Mouse (Mus musculus): ENCODE data around the gene Eif3b. TPM values are rescaled to one million over a fixed set of nuclear protein-coding genes. Genes with fewer than 3 reads are reported as not detected.
A peak's percentile ranks its signal among the peaks of the same experiment; 100 is the strongest.
"Not testable (repeated sequence)": the region's sequence is repeated elsewhere in the genome, so short reads cannot be mapped to it uniquely, and the experiment has no call there.

Eif3b gene
- total RNA-seq, 2 experiments from 2014 or later, result 97.4 to 97.6 TPM

DNA sequence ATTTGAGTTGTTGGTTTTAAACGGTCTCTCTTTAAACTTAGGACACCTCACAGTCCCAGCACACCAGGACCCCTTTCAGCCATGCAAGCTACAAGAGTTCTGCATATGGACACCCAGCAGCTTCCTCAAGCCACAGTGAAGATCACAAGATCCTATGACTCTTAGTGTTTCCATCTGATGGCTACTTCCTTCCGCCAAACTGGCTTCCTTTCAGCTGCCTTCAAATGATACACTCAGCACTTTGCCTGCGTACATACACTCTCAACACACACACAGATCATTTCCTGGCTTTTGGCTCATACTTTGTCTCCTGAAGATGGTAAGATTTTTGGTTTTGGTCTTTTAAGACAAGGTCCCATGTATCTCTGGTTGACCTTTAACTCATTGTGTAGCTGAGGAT lies 26.4 kb upstream of the Eif3b start:
- DNase-seq, result peak in 1 of 2 experiments; percentile 57

DNA sequence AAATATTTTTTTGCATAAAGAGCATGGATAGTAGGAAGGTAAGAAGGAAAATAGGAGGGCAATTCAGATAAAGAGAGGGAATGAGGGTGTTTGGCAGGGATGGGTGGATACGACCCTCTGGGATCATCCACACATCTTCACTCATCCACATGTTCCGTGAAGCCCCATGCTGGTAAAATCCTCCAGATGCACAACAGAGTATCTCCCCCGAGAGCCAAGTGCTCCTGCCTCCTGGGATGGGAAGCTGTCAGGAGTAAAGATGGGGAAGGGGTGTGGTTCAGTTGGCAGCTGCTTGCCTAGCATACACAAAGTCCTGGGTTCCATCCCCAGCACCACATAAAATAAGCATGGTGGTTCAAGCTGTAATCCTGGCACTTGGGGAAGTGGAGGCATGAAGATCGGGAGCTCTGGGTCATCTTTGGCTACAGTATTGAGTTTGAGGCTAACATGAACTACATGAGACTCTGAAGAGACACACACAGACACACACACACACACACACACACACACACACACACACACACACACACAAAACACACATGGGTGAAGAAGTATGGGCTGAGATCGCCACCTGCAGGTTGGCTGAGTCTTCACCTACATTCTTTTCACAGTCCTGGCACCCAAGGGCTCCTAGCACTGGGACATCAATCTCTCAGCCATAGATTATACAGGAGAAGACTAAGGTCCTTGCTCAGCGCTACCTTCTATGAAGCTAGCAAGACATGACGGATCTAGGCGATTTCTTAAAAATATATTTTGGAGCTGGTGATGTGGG lies 22.8 kb upstream of the Eif3b start:
- DNase-seq, result peak in 1 of 2 experiments; percentile 50

DNA sequence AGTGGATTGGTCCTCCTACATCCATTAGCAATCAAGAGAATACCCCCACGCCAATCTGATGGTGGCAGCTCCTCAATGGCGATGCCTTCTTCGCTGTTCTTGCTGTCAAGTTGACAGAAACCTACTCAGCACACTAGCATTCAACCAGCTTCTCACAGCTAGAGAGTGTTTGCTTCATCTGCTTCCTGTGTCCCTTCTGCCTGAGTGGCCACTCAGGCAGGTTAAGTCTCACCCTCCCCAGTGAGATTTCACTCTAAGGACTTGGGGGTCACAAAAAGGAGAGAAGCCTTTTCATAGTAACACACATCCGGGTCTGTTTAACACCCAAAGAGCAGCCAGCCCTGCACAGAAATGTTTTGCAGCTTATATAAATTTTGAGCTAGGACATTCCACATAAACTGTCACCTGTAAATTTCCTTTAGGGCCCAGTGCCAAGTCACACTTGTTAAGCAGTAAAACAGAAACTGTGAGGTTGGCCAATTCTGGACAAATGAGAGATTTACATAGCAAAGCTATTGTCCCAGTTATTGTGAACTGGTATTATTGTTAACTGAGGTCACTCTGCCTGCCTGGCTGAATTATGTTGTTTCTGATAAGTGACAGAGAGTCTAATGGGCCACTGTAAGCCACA lies 16.4 kb upstream of the Eif3b start:
- DNase-seq, result no peak

DNA sequence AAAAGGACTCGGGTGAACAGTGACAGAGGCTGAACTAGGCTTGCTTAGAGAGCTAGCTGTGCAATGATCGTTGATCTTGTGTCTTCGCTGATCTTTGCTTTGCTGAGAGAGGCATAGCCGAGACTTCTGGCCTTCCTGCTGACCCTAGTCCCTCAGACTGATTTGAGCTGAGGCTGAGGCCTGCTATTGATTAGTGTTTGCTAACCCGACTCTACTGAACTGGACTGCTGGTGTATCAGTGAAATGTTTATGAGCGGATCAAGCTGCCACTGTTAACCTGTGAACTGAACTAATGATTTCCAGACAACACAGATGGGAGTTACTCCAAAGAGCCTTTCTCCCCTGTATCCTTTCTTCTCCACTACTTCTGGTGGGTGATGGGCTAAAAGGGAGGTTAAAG lies 14.0 kb upstream of the Eif3b start:
- no peak for DNase-seq

DNA sequence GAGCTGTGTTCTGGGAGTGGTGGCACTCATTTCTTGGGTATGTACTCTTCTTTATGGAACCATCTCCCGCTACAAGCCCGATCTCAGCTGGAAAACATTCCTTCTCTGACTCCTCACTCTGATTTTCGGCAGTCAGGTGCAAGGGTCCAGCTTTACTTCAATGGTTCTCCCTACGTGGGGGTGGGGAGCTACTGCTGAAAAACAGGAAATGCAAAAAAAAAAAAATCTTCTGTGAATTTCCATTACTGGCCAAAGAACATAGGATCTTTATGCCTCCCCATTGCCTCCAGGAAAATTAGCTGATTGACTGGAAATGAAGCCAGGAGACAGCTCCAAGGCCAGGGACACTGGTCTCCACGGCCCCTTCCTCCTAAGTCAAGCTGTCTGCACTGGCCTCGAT lies 12.5 kb upstream of the Eif3b start:
- no peak for DNase-seq

DNA sequence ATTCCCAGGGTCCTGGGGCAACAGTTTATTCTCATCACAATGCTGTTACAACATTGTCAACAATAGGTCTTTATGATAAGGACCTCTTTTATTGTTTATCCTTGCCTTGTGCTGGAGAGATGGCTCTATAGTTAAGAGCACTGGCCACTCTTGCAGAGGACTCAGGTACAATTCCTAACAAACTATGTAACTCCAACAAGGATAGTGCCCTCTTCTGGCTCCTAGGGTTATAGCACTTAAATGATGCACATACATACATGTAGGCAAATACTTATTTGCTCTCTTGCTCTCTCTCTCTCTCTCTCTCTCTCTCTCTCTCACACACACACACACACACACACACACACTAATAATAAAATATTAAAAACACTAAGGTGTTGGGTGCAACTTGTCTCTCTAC lies 10.3 kb upstream of the Eif3b start:
- DNase-seq, result no peak

DNA sequence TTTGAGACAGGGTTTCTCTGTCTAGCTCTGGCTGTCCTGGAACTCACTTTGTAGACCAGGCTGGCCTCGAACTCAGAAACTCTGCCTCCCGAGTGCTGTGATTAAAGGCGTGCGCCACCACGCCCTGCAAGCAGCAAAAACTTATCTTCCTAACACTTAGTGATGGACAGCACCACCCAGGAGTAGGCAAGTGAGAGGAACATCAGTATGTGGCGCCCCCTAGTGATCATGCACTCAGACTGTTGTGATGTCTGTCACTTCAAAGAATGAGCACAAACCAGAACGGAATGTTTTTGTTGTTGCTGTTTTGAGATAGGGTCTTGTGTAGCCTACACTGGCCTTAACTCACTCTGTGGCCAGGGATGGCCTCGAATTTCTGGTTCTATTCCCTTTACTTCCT lies 7.8 kb upstream of the Eif3b start:
- DNase-seq, result peak; percentile 58 to 76

DNA sequence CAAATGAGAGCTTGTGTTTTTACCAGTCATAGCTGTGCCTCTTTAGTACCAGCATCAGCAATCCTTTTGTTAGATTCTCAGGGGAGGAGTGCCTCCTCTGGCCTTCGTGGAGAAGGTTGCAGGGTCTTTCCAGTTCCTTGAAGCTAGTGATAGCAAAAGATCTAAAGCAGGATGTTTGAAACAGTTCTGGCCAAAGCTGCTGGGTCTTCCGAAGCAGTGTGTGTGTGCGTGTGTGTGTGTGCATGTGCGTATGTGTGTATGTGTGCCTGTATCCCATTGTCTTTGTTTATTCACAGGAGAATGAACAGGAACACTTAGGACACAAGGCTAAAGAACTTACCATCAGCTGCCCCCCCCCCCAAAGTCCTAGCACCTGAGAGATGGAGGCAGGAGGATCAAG lies 4.5 kb upstream of the Eif3b start:
- DNase-seq, result no peak

DNA sequence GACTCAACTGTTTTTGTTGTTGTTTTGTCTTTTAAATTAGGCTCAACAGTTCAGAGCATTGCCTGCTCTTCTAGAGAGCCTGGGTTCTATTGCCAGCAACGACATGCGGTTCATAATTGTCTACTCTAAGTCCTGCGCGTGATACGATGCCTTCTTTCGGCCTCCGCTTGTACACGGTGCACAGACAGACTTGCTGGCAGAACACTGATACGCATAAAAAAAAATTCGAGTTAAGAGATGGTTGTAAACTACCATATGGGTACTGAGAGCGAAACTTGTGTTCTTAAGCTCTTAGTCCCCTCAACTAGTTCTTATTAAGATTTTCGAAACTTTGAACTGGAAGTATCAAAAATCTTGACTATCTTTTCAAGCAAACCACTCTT lies 1.0 kb upstream of the Eif3b start:
- DNase-seq, result no peak

DNA sequence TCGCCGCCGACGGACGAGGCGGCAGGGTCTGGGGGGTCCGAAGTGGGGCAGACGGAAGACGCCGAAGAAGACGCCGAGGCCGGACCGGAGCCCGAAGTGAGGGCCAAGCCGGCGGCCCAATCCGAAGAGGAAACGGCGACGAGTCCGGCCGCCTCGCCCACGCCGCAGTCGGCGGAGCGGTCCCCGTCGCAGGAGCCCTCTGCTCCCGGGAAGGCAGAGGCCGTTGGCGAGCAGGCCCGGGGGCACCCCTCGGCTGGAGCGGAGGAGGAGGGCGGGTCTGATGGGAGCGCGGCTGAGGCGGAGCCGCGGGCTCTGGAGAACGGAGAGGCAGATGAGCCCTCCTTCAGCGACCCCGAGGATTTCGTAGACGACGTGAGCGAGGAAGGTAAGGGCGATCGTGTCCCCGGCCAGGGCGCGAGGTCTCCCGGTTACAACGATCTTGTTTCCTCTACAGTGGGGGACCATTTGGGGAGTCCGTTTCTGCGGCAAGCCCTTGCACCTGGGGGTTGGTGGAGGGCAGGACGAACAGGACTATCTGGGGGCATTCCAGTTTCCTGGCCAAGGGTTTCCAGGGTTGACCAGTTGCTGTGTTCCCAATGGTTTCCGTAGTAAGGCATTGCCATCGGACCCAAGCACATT lies 433 bp downstream of the Eif3b start:
- no peak for DNase-seq

DNA sequence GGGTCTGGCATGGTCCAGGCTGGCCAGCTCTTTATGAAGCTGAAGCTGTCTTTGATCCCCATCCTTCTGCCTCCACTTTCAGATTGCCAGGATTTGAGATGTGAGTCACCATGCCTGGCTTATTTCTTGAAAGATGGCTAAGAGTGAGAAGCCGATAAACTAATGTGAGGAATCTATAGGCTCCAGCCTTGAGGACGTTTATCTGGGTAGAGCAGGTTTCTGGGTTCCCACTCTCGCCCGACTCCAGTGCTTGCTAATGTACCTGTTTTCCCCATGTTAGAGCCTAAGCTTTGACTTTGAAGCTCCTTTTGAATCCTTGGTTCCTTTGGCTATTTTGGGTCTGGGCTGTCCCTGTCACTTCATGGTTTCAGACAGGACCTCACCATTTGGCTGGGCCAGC lies 1.5 kb downstream of the Eif3b start:
- no peak for DNase-seq

DNA sequence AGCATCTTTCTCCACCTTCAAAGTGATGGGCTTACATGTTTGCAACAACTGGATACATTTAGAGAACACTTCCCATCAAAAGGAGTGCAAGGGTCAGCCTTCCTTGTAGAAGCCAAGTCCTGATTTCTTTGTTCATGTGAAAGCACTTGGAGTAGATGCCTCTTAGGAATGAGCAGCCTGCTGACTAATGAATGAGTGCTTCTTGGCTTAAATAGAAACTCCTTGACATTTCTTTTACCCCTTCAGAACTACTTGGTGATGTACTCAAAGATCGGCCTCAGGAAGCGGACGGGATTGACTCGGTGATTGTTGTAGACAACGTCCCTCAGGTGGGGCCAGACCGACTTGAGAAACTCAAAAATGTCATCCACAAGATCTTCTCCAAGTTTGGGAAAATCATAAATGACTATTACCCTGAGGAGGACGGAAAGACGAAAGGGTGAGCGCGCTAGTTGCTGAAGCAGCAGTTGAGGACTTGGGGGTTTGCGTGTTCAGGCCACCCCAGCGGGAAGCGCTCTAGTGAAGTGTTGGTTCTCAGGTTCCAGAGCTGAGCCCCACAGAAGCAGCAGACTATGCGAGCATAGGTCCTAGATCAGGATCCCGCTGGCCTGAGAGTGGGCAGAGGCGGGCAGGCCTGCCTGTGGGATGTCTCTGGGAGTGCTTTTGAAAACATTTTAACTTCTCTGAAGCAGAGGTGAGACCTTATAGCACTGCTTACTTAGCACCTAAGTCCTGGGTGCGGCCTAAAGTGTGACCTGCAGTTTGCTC lies 6.1 kb downstream of the Eif3b start:
- DNase-seq, result no peak

DNA sequence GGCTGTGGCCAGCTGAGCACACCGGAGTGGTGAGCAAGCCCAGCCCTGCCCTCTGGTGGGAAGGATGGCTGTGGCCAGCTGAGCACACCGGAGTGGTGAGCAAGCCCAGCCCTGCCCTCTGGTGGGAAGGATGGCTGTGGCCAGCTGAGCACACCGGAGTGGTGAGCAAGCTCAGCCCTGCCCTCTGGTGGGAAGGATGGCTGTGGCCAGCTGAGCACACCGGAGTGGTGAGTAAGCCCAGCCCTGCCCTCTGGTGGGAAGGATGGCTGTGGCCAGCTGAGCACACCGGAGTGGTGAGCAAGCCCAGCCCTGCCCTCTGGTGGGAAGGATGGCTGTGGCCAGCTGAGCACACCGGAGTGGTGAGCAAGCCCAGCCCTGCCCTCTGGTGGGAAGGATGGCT lies 20.0 kb downstream of the Eif3b start:
- not testable (repeated sequence) for DNase-seq

DNA sequence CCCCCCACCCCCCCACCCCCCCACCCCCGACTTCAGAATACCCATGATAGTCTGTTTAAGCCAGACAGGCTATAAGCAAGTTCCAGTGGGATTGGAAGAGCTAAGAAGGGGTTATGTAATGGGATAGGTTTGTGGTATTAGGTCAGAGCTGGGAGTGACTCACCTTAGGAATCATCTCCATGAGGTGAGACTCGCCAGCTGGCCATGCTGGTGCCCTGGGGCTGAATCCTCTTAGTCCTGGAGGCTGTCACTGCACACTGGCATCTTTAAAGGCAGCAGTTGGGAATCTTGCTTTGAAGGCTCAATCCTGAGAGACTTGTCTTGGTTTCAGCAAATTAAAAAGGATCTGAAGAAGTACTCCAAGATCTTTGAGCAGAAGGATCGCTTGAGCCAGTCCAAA lies 22.3 kb downstream of the Eif3b start:
- no peak for DNase-seq

DNA sequence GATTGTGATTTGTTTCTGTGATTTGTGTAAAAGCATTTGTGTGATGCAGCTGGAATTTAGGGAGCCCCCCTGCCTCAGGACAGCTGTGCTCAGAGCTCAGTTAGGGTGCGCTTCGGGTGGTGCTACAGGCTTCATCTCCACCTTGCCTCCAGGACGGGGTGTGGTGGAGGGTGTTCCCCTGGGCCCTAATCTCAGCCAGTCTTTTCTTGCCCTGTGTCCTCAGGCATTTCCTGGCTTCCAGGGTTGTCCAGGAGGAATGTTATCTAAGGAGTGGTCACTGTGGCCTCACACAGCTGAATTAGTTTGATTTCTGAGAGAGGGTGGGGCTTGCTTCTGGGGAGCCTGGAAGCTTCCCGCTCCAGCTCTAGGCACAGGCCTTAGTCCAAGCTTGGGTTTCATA lies 24.9 kb downstream of the Eif3b start:
- peak; percentile 23 to 55 for DNase-seq

DNA sequence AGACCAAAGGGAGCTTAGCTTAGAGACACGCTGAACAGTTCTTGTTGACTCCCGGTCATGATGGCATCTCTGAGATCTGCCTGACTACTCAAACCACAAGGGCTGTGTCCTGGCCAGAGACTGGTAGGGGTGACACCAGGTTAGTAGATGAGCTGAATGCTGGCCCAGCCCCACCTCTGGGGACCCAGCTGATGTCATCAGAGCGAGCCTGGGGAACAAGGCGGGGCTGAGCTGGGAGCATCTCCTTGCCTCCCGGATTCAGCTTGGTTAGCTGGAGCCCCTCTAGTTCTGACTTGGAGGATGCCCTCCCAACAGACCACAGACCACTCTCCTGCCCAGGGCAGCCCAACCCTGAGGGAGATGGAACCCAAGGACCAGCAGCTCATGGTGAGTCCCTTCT lies 26.2 kb downstream of the Eif3b start, which contains the start of gene Gm4869:
Gm4869 (plus strand) TSS at position 301 of the 400 bp plus-strand sequence.
- no peak for DNase-seq

DNA sequence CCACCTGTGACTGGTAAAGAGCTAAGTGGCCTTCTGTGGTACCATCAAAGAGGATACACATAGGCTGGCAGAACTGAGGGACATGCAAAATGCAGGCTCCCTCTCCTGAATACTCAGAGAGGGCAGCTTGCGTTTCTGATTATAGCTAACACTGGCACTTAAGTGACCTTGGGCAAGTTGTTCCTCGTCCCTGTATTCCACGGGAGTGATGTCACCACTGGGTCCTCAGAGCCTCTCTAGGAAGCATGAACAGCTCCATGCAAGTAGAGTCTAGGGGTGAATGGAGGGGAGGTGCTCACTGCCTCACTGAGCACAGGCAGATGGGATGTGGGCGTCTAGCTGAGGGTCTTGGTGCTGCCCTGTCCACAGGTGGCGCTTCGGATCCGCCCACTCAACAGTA lies 26.9 kb downstream of the Eif3b start:
- DNase-seq, result no peak

DNA sequence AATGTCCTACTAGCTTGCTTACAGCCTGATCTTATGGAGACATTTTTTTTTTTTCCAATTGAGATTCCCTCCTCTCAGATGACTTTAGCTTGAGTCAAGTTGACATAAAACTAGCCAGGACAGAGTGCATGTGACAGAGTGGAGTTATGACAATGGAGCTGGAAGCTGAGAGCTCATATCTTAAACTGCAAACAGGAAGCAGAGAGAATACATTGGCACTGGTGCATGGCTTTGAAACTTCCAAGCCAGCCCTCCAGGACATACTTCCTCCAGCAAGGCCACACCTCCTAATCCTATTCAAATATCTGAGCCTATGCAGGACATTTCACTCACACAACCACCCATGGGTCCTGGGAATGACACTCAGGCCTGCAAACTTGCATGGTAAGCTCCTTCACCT lies 35.4 kb downstream of the Eif3b start:
- no peak for DNase-seq

DNA sequence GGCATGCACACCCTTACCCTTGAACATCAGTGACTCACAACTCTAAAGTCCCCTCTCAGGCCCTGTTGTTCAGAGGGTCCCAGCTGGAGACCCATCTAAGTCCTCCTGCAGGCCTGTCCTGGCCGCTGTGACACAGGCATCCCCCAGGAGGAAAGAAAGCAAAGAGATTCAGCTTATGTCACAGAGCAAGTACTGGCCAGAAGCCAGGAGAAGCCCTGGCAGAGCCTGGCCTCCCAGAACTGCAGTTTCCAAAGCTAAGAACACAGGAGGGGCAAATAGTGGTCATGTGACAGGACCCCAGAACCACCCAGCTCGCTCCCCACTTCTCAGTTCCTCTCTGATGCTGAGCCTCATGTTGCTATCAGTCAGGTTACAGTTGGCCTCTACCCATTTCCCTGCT lies 36.3 kb downstream of the Eif3b start:
- DNase-seq, result no peak

DNA sequence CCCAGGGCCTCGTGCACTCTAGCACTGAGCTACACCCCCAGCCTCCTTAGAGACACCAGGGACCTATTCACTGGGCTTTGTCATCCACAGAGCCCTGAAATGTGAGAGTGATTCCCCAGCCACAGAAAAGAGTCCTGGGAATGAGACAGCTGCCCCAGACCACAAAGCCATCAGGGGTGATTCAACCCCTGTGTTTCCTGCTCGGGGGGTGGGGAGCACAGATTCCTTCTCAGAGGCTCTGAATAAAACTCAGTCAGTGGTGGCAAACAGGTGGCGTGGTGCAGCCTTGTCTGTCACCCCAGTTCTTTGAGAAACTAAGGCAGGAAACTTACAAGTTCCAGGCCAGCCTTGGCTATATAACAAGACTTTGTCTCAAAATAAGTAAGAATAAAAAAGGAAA lies 42.3 kb downstream of the Eif3b start:
- no peak for DNase-seq

DNA sequence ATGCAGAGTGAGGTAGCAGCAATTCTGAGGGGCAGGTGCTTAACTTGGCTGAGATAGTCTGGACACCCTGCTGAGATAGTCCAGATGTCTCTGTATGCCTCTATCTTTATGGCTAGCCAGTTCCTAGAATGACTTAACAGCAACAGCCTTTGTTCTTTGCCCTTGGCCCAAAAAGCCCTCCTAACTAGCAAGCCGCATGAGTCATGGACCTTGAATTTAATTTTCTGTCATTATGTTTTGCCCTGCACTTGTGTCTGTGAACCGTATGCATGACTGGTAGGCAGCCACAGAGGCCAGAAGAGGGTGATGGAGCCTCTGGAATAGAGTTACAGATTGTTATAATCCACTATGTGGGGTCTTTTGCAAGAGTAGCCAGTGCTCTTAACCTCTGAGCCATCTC lies 44.0 kb downstream of the Eif3b start:
- DNase-seq, result not testable (repeated sequence)

DNA sequence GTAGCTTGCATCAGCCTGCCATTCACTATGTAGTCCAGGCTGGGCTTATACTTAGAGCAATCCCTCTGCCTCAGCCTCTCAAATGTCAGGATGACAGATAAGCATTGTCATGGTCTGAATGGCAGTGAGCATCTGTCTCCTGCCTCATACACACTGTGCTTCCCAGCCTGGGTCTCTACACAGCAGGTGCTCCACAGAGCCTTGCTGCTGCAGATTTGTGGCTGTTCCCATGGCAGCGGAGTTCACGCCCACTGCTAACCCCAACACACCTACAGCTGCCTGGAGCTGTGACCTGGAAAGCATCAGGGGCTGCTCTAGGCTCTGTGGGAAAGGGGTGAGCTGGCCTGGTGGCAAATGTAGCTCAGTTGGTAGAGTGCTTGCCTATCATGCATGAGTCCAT lies 45.8 kb downstream of the Eif3b start:
- no peak for DNase-seq

DNA sequence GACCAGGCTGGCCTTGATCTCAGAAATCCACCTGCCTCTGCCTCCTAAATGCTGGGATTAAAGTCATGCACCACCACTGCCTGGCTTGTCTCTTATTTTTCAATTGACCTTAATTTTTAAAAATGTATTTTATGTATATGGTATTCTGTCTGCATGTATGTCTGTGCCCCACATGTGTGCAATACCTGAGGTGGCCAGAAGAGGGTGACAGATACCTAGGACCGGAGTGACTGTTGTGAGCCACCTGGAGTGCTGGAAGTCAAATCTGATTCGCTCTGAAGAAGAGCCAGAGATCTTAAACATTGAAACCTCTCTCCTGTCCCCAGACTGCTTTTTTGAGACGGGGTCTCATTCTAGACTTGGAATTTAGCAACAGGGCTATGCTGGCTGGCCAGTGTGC lies 53.2 kb downstream of the Eif3b start:
- no peak for DNase-seq

Measured in heart, adult 18-20 months (tissue).